Mouse (Mus musculus) liver, adult 2 months (tissue): ENCODE measurements around the gene Vcp. TPM values are rescaled to one million over a fixed set of nuclear protein-coding genes. Genes with fewer than 3 reads are reported as not detected.

Experiments used
- DNase-seq: peaks from one replicate; pipeline ENCODE4 v3.0.0-alpha.2; 2011; ENCODE audit warnings: low read depth, low spot score; ENCODE audit errors: extremely low read depth
- H3K27ac ChIP-seq: fragments of 200-500 bp; replicated peaks from 2 replicates; pipeline ENCODE4 v1.5.1; 2012; ENCODE audit warnings: low read depth, mild to moderate bottlenecking, control low read depth, inconsistent platforms, low read length; ENCODE audit not compliant: insufficient read depth
- H3K27me3 ChIP-seq: fragments of 200-500 bp; 2 replicates; pipeline ENCODE4 v1.6.1; 2012; ENCODE audit warnings: mild to moderate bottlenecking, moderate library complexity, low read length, inconsistent platforms; ENCODE audit not compliant: control insufficient read depth, insufficient read depth
- H3K36me3 ChIP-seq: fragments of 200-500 bp; 2 replicates; pipeline ENCODE4 v1.6.1; 2012; ENCODE audit warnings: low read length, inconsistent platforms; ENCODE audit not compliant: control insufficient read depth, insufficient read depth
- H3K4me1 ChIP-seq: fragments of 200-500 bp; 2 replicates; pipeline ENCODE4 v1.6.1; 2011; ENCODE audit warnings: low read length; ENCODE audit not compliant: control insufficient read depth, insufficient read depth
- H3K4me3 ChIP-seq: fragments of 200-500 bp; 2 replicates; pipeline ENCODE4 v1.5.1; 2011; ENCODE audit warnings: low read depth, mild to moderate bottlenecking, control low read depth, low read length, moderate library complexity; ENCODE audit not compliant: insufficient read depth
- H3K79me2 ChIP-seq: fragments of 200-500 bp; 2 replicates; pipeline ENCODE4 v1.6.1; 2012; ENCODE audit warnings: inconsistent platforms, mild to moderate bottlenecking, low read length, moderate library complexity; ENCODE audit not compliant: control insufficient read depth, insufficient read depth
- H3K9ac ChIP-seq: fragments of 200-500 bp; 2 replicates; pipeline ENCODE4 v1.6.1; 2012; ENCODE audit warnings: low read depth, mild to moderate bottlenecking, control low read depth, inconsistent platforms, low read length
- CTCF ChIP-seq: fragments of 200-500 bp; IDR thresholded peaks from 2 replicates; pipeline ENCODE4 v1.5.1; 2011; ENCODE audit warnings: low read depth, low read length, control low read depth
- POLR2A ChIP-seq: fragments of 200-500 bp; IDR thresholded peaks from 2 replicates; pipeline ENCODE4 v1.6.1; 2011; ENCODE audit warnings: low read length, control low read depth; ENCODE audit not compliant: insufficient read depth; ENCODE audit errors: extremely low read depth
- WGBS: fragments of 180-500 bp; shearing (Covaris S2); methylation state at CpG from one replicate; pipeline ENCODE4 v1.1.7; 2018; 5-methylcytosine and 5-hydroxymethylcytosine counted together
- polyA plus RNA-seq: library from polyadenylated mRNA; depleted of rRNA; stranded (reverse); fragments of >200 nt; gene quantifications from 2 replicates; pipeline ENCODE4 v1.2.3, GENCODE M21; 2012
- total RNA-seq: library from RNA; depleted of rRNA; stranded (reverse); fragments of >200 nt; gene quantifications from 2 replicates; pipeline ENCODE4 v1.2.3, GENCODE M21; 2014

Gene Vcp
- total and polyA plus RNA-seq, 2 experiments = 157 to 182 TPM

GRCm38 (mm10) chr4:43038567-43039495, 38.5 kb upstream of the Vcp start:
- peak overlapping the region; percentile 1; the same call in 1 of the 2 replicates for H3K27ac ChIP-seq
- TF ChIP-seq POLR2A = no peak
- TF ChIP-seq CTCF = no peak
- H3K79me2 ChIP-seq = no peaks in the 10 kb centered on the region
- DNase-seq = peak; percentile 66
- no peaks in the 10 kb centered on the region for H3K27me3 ChIP-seq
- H3K36me3 ChIP-seq = no peaks in the 10 kb centered on the region
- peaks cover 10% of the 10 kb centered on the region for H3K4me1 ChIP-seq
- peak overlapping the region; percentile 83 for H3K9ac ChIP-seq
- WGBS = 43% methylated on average over 15 of the region's 15 CpGs
- H3K4me3 ChIP-seq = peak overlapping the region; percentile 86

- Histone ChIP-seq H3K9ac (no peak overlapping the region), H3K36me3 (0 out of 2 replicates have a peak, but pooled peaks cover 3% of the 10 kb centered on the region), H3K79me2 (no peaks in the 10 kb centered on the region), H3K27ac (no peak overlapping the region), H3K4me3 (no peak overlapping the region), H3K4me1 (peaks cover 10% of the 10 kb centered on the region), H3K27me3 (no peaks in the 10 kb centered on the region)
- TF ChIP-seq CTCF (no peak), POLR2A (no peak)
- no peak for DNase-seq
- 54% methylated on average over 4 of the region's 4 CpGs for WGBS
Observed at GRCm38 (mm10) chr4:43037860-43038566, 37.7 kb upstream of the Vcp start.

- Histone ChIP-seq H3K36me3 (0 out of 2 replicates have a peak, but pooled peaks cover 3% of the 10 kb centered on the region), H3K4me3 (no peak overlapping the region), H3K4me1 (peaks cover 14% of the 10 kb centered on the region), H3K27ac (no peak overlapping the region), H3K27me3 (no peaks in the 10 kb centered on the region), H3K9ac (no peak overlapping the region), H3K79me2 (no peaks in the 10 kb centered on the region)
- TF ChIP-seq CTCF = no peak
- TF ChIP-seq POLR2A = no peak
- no peak for DNase-seq
- WGBS = 94% methylated on average over 10 of the region's 10 CpGs
Observed at GRCm38 (mm10) chr4:43036356-43036755, 36.0 kb upstream of the Vcp start.

- no peaks in the 10 kb centered on the region for H3K79me2 ChIP-seq
- no peak overlapping the region for H3K4me3 ChIP-seq
- TF ChIP-seq POLR2A (no peak), CTCF (no peak)
- WGBS = 95% methylated on average over 6 of the region's 6 CpGs
- H3K27me3 ChIP-seq = no peaks in the 10 kb centered on the region
- DNase-seq = no peak
- no peak overlapping the region for H3K9ac ChIP-seq
- H3K27ac ChIP-seq = no peak overlapping the region
- H3K36me3 ChIP-seq = 0 out of 2 replicates have a peak, but pooled peaks cover 3% of the 10 kb centered on the region
- H3K4me1 ChIP-seq = peaks cover 14% of the 10 kb centered on the region
Observed at GRCm38 (mm10) chr4:43035851-43036250, 35.5 kb upstream of the Vcp start.

- no peak overlapping the region for H3K4me3 ChIP-seq
- H3K9ac ChIP-seq = no peak overlapping the region
- no peak for TF ChIP-seq CTCF
- no peak for TF ChIP-seq POLR2A
- no peaks in the 10 kb centered on the region for H3K27me3 ChIP-seq
- 91% methylated on average over 14 of the region's 14 CpGs for WGBS
- H3K79me2 ChIP-seq = no peaks in the 10 kb centered on the region; the same call in 1 of the 2 replicates
- H3K4me1 ChIP-seq = peaks cover 6% of the 10 kb centered on the region; the same call in 1 of the 2 replicates
- no peak for DNase-seq
- H3K36me3 ChIP-seq = peaks cover 5% of the 10 kb centered on the region; the same call in 1 of the 2 replicates
- no peak overlapping the region for H3K27ac ChIP-seq
Observed at GRCm38 (mm10) chr4:43033481-43033880, 33.2 kb upstream of the Vcp start.
